Mouse (Mus musculus): ENCODE measurements around the gene Mtmr2. TPM values are rescaled to one million over a fixed set of nuclear protein-coding genes. Genes with fewer than 3 reads are reported as not detected.
A peak's percentile ranks its signal among the peaks of the same experiment; 100 is the strongest.

Mtmr2 gene
- polyA plus RNA-seq, 1 experiment from 2014 or later = 86.9 TPM

DNA sequence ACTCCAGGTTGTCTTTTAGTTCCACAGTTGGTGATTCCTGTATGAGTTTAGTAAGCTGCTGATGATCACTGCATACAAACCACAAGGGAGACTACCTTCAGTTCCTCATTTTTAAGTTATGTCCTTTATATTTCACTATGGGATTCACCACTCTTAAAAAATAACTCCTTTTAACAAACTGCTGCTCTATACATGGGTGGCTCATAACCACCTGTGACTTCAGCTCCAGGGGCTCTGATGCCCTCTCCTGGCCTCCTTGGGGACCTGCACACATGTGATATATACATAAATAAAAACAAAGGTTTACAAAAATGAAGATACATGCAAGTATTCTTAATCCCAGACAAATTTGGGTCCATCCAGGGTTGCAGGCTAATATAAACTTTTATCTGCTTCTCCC, 61.7 kb downstream of the Mtmr2 start:
- no peak for ATAC-seq (ENCODE audit: borderline replicate concordance, extremely low read depth, low FRiP score, low TSS enrichment)
- peaks cover 74% of the 10 kb centered on the region for H3K36me3 ChIP-seq

DNA sequence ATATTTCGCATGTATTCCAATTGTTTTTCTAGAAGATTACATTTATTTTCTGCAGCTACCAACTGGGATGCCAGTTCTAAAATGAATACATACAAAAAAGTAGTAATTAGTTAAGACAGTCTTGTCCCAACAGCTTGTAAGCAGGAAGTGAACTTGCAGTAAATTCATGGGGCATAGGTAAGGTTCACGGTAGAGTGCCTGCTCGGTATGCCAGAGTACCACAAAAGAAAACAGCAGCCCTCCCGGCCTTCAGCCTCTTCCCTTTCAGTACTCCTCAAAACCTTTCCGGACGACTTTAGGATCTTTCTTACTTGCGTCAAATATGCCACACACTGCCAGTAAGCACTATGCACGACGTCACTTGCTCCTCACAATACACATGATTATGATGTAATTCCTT, 70.2 kb downstream of the Mtmr2 start:
- no peaks in the 10 kb centered on the region for H3K27me3 ChIP-seq
- ATAC-seq (ENCODE audit: borderline replicate concordance, extremely low read depth, low FRiP score, low TSS enrichment) = no peak
- H3K9me3 ChIP-seq = no peaks in the 10 kb centered on the region
- H3K4me1 ChIP-seq = no peaks in the 10 kb centered on the region
- no peak overlapping the region for H3K9ac ChIP-seq
- WGBS = 94% methylated on average over 9 of the region's 9 CpGs
- H3K4me3 ChIP-seq = no peak overlapping the region
- no peak overlapping the region for H3K27ac ChIP-seq
- H3K36me3 ChIP-seq = peaks cover 75% of the 10 kb centered on the region
- no peak overlapping the region for H3K4me2 ChIP-seq

More for the DNA sequence above, 61.7 kb downstream of the Mtmr2 start:
- H3K4me2 ChIP-seq = no peak overlapping the region
- H3K4me1 ChIP-seq = no peaks in the 10 kb centered on the region
- no peak overlapping the region for H3K9ac ChIP-seq
- H3K9me3 ChIP-seq = no peaks in the 10 kb centered on the region
- H3K27me3 ChIP-seq = no peaks in the 10 kb centered on the region
- no peak overlapping the region for H3K4me3 ChIP-seq
- H3K27ac ChIP-seq = no peak overlapping the region

DNA sequence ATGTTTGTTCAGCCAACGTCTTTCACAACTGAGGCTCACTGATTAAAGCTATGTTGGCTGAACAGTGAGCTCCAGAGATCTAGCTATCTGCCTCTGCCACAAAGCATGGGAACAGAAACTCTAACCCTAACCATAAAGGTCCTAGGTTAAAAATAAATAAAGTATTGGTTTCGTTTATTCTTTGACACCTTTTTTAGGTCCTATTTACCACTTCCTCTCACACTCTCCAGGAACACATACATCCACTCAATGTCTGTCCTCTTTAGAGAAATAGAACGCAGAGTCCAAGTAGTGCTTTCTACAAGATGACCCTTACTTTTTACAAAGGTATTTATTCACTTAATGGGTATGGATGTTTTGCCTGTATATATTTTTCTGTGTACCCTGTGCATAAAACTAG, 72.6 kb downstream of the Mtmr2 start:
- ATAC-seq (ENCODE audit: borderline replicate concordance, extremely low read depth, low FRiP score, low TSS enrichment) = no peak
- H3K36me3 ChIP-seq = peaks cover 55% of the 10 kb centered on the region
- no peaks in the 10 kb centered on the region for H3K27me3 ChIP-seq
- WGBS = 92% methylated on average over 3 of the region's 3 CpGs
- peaks cover 18% of the 10 kb centered on the region for H3K4me1 ChIP-seq
- H3K4me3 ChIP-seq = no peak overlapping the region
- H3K9me3 ChIP-seq = no peaks in the 10 kb centered on the region
- H3K9ac ChIP-seq = no peak overlapping the region
- no peak overlapping the region for H3K27ac ChIP-seq
- no peak overlapping the region for H3K4me2 ChIP-seq

DNA sequence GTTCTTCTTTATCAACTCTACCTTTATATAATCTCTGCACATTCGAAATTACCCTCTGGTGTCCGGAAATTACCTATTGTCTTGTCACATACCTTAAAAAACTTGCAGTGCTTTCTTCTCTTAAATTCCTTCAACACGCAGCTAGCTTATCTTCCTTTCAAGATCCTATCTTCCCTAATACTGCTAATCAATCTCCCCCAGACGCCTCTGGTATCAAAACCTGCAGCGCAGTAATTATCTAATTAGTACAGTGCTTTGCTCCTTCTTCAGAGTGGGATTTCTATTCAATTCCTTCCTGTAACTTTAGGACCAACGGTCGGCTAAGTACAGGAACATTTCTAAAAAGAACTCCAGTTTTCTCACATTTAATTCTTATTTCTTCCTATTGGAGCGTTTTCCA, 77.7 kb downstream of the Mtmr2 start:
- Histone ChIP-seq H3K4me2 (peak overlapping the region; percentile 67), H3K27ac (peak overlapping the region; percentile 98), H3K9ac (peak overlapping the region; percentile 86), H3K4me3 (peak overlapping the region; percentile 81), H3K36me3 (peaks cover 11% of the 10 kb centered on the region), H3K4me1 (peaks cover 25% of the 10 kb centered on the region), H3K9me3 (no peaks in the 10 kb centered on the region), H3K27me3 (no peaks in the 10 kb centered on the region)
- 4% methylated on average over 8 of the region's 8 CpGs for WGBS
- ATAC-seq (ENCODE audit: borderline replicate concordance, extremely low read depth, low FRiP score, low TSS enrichment) = no peak

GRCm38 (mm10) chr9:13826391-13826805, 78.2 kb downstream of the Mtmr2 start:
- H3K9me3 ChIP-seq = no peaks in the 10 kb centered on the region
- peak overlapping the region; percentile 86 for H3K9ac ChIP-seq
- peak; percentile 16 for ATAC-seq (ENCODE audit: borderline replicate concordance, extremely low read depth, low FRiP score, low TSS enrichment)
- under 1% methylated on average over 31 of the region's 31 CpGs for WGBS
- H3K27me3 ChIP-seq = no peaks in the 10 kb centered on the region
- peaks cover 25% of the 10 kb centered on the region for H3K4me1 ChIP-seq
- H3K4me2 ChIP-seq = peak overlapping the region; percentile 67
- peaks cover 11% of the 10 kb centered on the region for H3K36me3 ChIP-seq
- peak overlapping the region; percentile 98 for H3K27ac ChIP-seq
- H3K4me3 ChIP-seq = peak overlapping the region; percentile 81

DNA sequence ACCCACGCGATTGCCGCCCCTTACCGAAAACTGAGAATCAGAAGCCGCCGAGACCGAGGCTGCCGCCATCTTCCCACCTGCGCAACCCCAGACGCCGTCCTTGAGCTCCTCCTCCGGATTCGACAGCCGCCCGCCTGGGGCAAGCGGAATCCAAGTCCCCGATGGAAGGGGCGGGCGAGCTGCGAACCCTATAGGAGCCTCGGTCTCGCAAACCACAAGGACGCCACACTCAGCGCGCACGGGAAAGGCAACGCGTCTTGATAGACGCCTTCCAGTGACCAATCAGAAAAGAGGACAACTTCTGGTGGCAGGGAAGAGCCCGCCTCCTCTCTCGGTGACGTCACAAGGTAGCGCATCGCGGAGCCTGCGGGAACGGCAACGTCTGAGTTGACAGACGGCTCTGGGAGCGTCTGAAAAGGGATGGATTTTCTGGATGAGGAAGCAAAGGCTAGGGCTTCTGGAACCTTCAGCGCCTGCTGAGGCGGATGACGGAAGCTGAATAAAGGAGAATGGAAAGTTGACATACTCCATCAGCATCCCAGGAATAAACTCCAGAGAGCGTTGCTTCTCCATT, 78.7 kb downstream of the Mtmr2 start, which contains the start of gene Cep57:
Cep57 (minus strand) TSS at position 276 of the 574 bp plus-strand sequence.
- WGBS = under 1% methylated on average over 44 of the region's 44 CpGs
- H3K4me1 ChIP-seq = peaks cover 25% of the 10 kb centered on the region
- peak; percentile 91 for ATAC-seq (ENCODE audit: borderline replicate concordance, extremely low read depth, low FRiP score, low TSS enrichment)

GRCm38 (mm10) chr9:13827406-13828086, 79.3 kb downstream of the Mtmr2 start, which contains the start of gene Fam76b:
Gene Fam76b (plus strand): TSS chr9:13827716.
- Histone ChIP-seq H3K4me3 (peak within 1 kb of the TSS; percentile 81), H3K9ac (peak within 1 kb of the TSS; percentile 91), H3K27ac (peak within 1 kb of the TSS; percentile 98), H3K4me1 (peaks cover 25% of the 10 kb centered on the region), H3K36me3 (peaks cover 20% of the 10 kb centered on the region), H3K9me3 (no peaks in the 10 kb centered on the region), H3K4me2 (peak within 1 kb of the TSS; percentile 76), H3K27me3 (no peaks in the 10 kb centered on the region)
- under 1% methylated on average over 65 of the region's 67 CpGs for WGBS
- ATAC-seq (ENCODE audit: borderline replicate concordance, extremely low read depth, low FRiP score, low TSS enrichment) = peak; percentile 92

More for the DNA sequence above, 78.7 kb downstream of the Mtmr2 start, which contains the start of gene Cep57:
- peak within 1 kb of the TSS; percentile 76 for H3K4me2 ChIP-seq
- peak within 1 kb of the TSS; percentile 98 for H3K27ac ChIP-seq
- peak within 1 kb of the TSS; percentile 81 for H3K4me3 ChIP-seq
- H3K36me3 ChIP-seq = peaks cover 16% of the 10 kb centered on the region
- no peaks in the 10 kb centered on the region for H3K27me3 ChIP-seq
- no peaks in the 10 kb centered on the region for H3K9me3 ChIP-seq
- H3K9ac ChIP-seq = peak within 1 kb of the TSS; percentile 91

DNA sequence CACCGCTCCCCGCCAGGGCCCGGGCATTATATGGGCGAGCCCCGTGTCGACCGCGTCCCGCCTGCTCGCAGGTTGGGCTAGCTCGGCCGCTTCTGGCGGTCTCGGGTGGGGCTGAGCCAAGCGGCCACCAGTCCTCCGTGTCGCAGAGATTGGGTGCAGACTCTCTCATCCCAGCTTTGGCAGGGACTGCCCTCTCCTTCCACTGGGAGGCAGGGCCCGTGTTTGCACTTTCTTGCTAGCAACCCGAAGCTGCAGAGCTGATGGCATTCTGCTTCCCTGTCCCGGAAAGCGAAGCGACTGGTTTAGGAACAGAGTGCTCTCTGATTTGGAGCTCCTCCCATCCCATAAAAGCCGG, 79.9 kb downstream of the Mtmr2 start:
- H3K4me1 ChIP-seq = peaks cover 25% of the 10 kb centered on the region
- peak; percentile 23; the same call in 1 of the 2 replicates for ATAC-seq (ENCODE audit: borderline replicate concordance, extremely low read depth, low FRiP score, low TSS enrichment)
- H3K4me2 ChIP-seq = peak overlapping the region; percentile 76
- H3K36me3 ChIP-seq = peaks cover 23% of the 10 kb centered on the region
- peak overlapping the region; percentile 81 for H3K4me3 ChIP-seq
- peak overlapping the region; percentile 98 for H3K27ac ChIP-seq
- H3K9me3 ChIP-seq = no peaks in the 10 kb centered on the region
- WGBS = 0% methylated on average over 23 of the region's 23 CpGs
- H3K9ac ChIP-seq = peak overlapping the region; percentile 91
- no peaks in the 10 kb centered on the region for H3K27me3 ChIP-seq

- no peak overlapping the region for H3K4me3 ChIP-seq
- H3K9ac ChIP-seq = no peak overlapping the region
- WGBS = 75% methylated on average over 3 of the region's 3 CpGs
- H3K4me2 ChIP-seq = no peak overlapping the region
- no peak overlapping the region for H3K27ac ChIP-seq
- no peaks in the 10 kb centered on the region for H3K9me3 ChIP-seq
- H3K4me1 ChIP-seq = no peaks in the 10 kb centered on the region
- no peak for ATAC-seq (ENCODE audit: borderline replicate concordance, extremely low read depth, low FRiP score, low TSS enrichment)
- H3K36me3 ChIP-seq = peaks cover 82% of the 10 kb centered on the region
- no peaks in the 10 kb centered on the region for H3K27me3 ChIP-seq
These were observed 87.0 kb downstream of the Mtmr2 start for GRCm38 (mm10) chr9:13835256-13835655.

GRCm38 (mm10) chr9:13836726-13837125, 88.5 kb downstream of the Mtmr2 start:
- Histone ChIP-seq H3K27me3 (no peaks in the 10 kb centered on the region), H3K36me3 (peaks cover 87% of the 10 kb centered on the region), H3K9me3 (no peaks in the 10 kb centered on the region), H3K4me3 (no peak overlapping the region), H3K4me2 (no peak overlapping the region), H3K9ac (no peak overlapping the region), H3K27ac (no peak overlapping the region), H3K4me1 (no peaks in the 10 kb centered on the region)
- 52% methylated on average over 2 of the region's 2 CpGs for WGBS
- ATAC-seq (ENCODE audit: borderline replicate concordance, extremely low read depth, low FRiP score, low TSS enrichment) = no peak

- Histone ChIP-seq H3K4me3 (no peak overlapping the region), H3K27ac (no peak overlapping the region), H3K9me3 (no peaks in the 10 kb centered on the region), H3K27me3 (no peaks in the 10 kb centered on the region), H3K4me1 (no peaks in the 10 kb centered on the region), H3K4me2 (no peak overlapping the region), H3K36me3 (peaks cover 26% of the 10 kb centered on the region), H3K9ac (no peak overlapping the region)
- no peak for ATAC-seq (ENCODE audit: borderline replicate concordance, extremely low read depth, low FRiP score, low TSS enrichment)
- WGBS = 84% methylated on average over 3 of the region's 3 CpGs
These were observed 99.4 kb downstream of the Mtmr2 start for GRCm38 (mm10) chr9:13847591-13847990.
